Mouse (Mus musculus): Measurements from ENCODE around the gene Copb1.

The Copb1 gene

GRCm38 (mm10) chr7:114169996-114170395 lies 84.5 kb downstream of the Copb1 start:
- DNase-seq (ENCODE audit: low read depth in 2 of 2, low spot score in 2 of 2): no peak

GRCm38 (mm10) chr7:114169381-114169780 lies 85.1 kb downstream of the Copb1 start:
- DNase-seq (ENCODE audit: low read depth in 2 of 2, low spot score in 2 of 2): no peak

Measured in CD8-positive naive resting alpha-beta T cell, adult 2 months (primary cell).